Mouse (Mus musculus) kidney, adult 2 months (tissue): ENCODE results near the gene Stt3b.

Experiments
- CTCF ChIP-seq: fragments of 200-500 bp; conservative IDR thresholded peaks from 2 replicates; pipeline ENCODE4 v1.5.1; 2011; ENCODE audit warnings: low read depth, mild to moderate bottlenecking, control low read depth, low read length, moderate library complexity, mixed read lengths; ENCODE audit not compliant: insufficient read depth, insufficient read length
- POLR2A ChIP-seq: fragments of 200-500 bp; IDR thresholded peaks from one replicate; pipeline ENCODE4 v1.6.1; 2011; ENCODE audit warnings: low read depth, low read length, control low read depth

GRCm38 (mm10) chr9:115296738-115297137 lies 13.5 kb downstream of the Stt3b start:
- TF ChIP-seq POLR2A (no peak), CTCF (no peak)
